Mouse (Mus musculus) midbrain, embryonic 10.5 days (tissue): ENCODE data around the gene Retreg1. TPM values are rescaled to one million over a fixed set of nuclear protein-coding genes. Genes with fewer than 3 reads are reported as not detected.

Experiments used
- DNase-seq: peaks from one replicate; pipeline ENCODE4 v3.0.0-alpha.2; 2017; ENCODE audit warnings: low spot score
- H3K27ac ChIP-seq: fragments of 300-500 bp; sonication (generic); replicated peaks from 2 replicates; pipeline ENCODE4 v1.5.1; 2016; ENCODE audit warnings: mild to moderate bottlenecking
- H3K27me3 ChIP-seq: fragments of 300-500 bp; sonication (generic); 2 replicates; pipeline ENCODE4 v1.6.1; 2016; ENCODE audit warnings: low read depth, mild to moderate bottlenecking; ENCODE audit not compliant: poor library complexity, severe bottlenecking
- H3K36me3 ChIP-seq: fragments of 300-500 bp; sonication (generic); 2 replicates; pipeline ENCODE4 v1.6.1; 2016; ENCODE audit warnings: mild to moderate bottlenecking, moderate library complexity
- H3K4me1 ChIP-seq: fragments of 300-500 bp; sonication (generic); 2 replicates; pipeline ENCODE4 v1.6.1; 2016
- H3K4me3 ChIP-seq: fragments of 300-500 bp; sonication (generic); 2 replicates; pipeline ENCODE4 v1.5.1; 2016; ENCODE audit warnings: mild to moderate bottlenecking, moderate library complexity
- H3K9me3 ChIP-seq: fragments of 300-500 bp; sonication (generic); replicated peaks from 2 replicates; pipeline ENCODE4 v1.6.1; 2016; ENCODE audit warnings: mild to moderate bottlenecking
- WGBS: fragments of 180-500 bp; shearing (Covaris S2); methylation state at CpG from one replicate; pipeline ENCODE4 v1.1.7; 2016; 5-methylcytosine and 5-hydroxymethylcytosine counted together
- polyA plus RNA-seq: library from polyadenylated mRNA; unstranded; fragments of >200 nt; fragmentation: Nextera tagmentation; extraction: Ambion mirVana; gene quantifications from 2 replicates; pipeline ENCODE4 v1.2.1, GENCODE M21; 2016

Retreg1 gene
- polyA plus RNA-seq, 1 experiment from 2014 or later = 1.9 TPM

GRCm38 (mm10) chr15:25947383-25947782 lies 104.4 kb downstream of the Retreg1 start:
- Histone ChIP-seq H3K4me1 (0 out of 2 replicates have a peak, but pooled peaks cover 3% of the 10 kb centered on the region), H3K9me3 (no peaks in the 10 kb centered on the region), H3K4me3 (no peak overlapping the region), H3K27ac (no peak overlapping the region), H3K36me3 (no peaks in the 10 kb centered on the region), H3K27me3 (no peaks in the 10 kb centered on the region)
- DNase-seq = no peak
- WGBS = 81% methylated on average over 8 of the region's 8 CpGs

- H3K9me3 ChIP-seq = no peaks in the 10 kb centered on the region
- H3K27ac ChIP-seq = no peak overlapping the region
- 89% methylated on average over 26 of the region's 26 CpGs for WGBS
- 0 out of 2 replicates have a peak, but pooled peaks cover 3% of the 10 kb centered on the region for H3K4me1 ChIP-seq
- DNase-seq = no peak
- H3K27me3 ChIP-seq = no peaks in the 10 kb centered on the region
- H3K36me3 ChIP-seq = no peaks in the 10 kb centered on the region
- no peak overlapping the region for H3K4me3 ChIP-seq
Measured at GRCm38 (mm10) chr15:25948257-25949223, 105.6 kb downstream of the Retreg1 start.

GRCm38 (mm10) chr15:25949696-25950095 lies 106.7 kb downstream of the Retreg1 start:
- WGBS = 90% methylated on average over 9 of the region's 9 CpGs
- no peak for DNase-seq
- Histone ChIP-seq H3K4me3 (no peak overlapping the region), H3K9me3 (no peaks in the 10 kb centered on the region), H3K4me1 (0 out of 2 replicates have a peak, but pooled peaks cover 3% of the 10 kb centered on the region), H3K27me3 (no peaks in the 10 kb centered on the region), H3K36me3 (no peaks in the 10 kb centered on the region), H3K27ac (no peak overlapping the region)

GRCm38 (mm10) chr15:25950584-25950983 lies 107.6 kb downstream of the Retreg1 start:
- 0 out of 2 replicates have a peak, but pooled peaks cover 3% of the 10 kb centered on the region for H3K4me1 ChIP-seq
- no peak overlapping the region for H3K27ac ChIP-seq
- H3K36me3 ChIP-seq = no peaks in the 10 kb centered on the region
- no peak for DNase-seq
- no peak overlapping the region for H3K4me3 ChIP-seq
- whole genome bisulfite sequencing = 91% methylated on average over 5 of the region's 5 CpGs
- no peaks in the 10 kb centered on the region for H3K27me3 ChIP-seq
- H3K9me3 ChIP-seq = no peaks in the 10 kb centered on the region

- WGBS = 83% methylated on average over 4 of the region's 4 CpGs
- no peak overlapping the region for H3K27ac ChIP-seq
Measured at GRCm38 (mm10) chr15:25951037-25951436, 108.1 kb downstream of the Retreg1 start.

GRCm38 (mm10) chr15:25956001-25956400 lies 113.0 kb downstream of the Retreg1 start:
- no peak overlapping the region for H3K4me3 ChIP-seq
- peaks cover 4% of the 10 kb centered on the region for H3K4me1 ChIP-seq
- no peak for DNase-seq
- no peaks in the 10 kb centered on the region for H3K36me3 ChIP-seq
- no peaks in the 10 kb centered on the region for H3K27me3 ChIP-seq
- H3K9me3 ChIP-seq = no peaks in the 10 kb centered on the region
- no peak overlapping the region for H3K27ac ChIP-seq
- WGBS = 81% methylated on average over 5 of the region's 5 CpGs

More at GRCm38 (mm10) chr15:25951037-25951436, 108.1 kb downstream of the Retreg1 start:
- Histone ChIP-seq H3K36me3 (no peaks in the 10 kb centered on the region), H3K9me3 (no peaks in the 10 kb centered on the region), H3K4me3 (no peak overlapping the region), H3K27me3 (no peaks in the 10 kb centered on the region), H3K4me1 (0 out of 2 replicates have a peak, but pooled peaks cover 3% of the 10 kb centered on the region)
- no peak for DNase-seq

GRCm38 (mm10) chr15:25956422-25957117 lies 113.6 kb downstream of the Retreg1 start:
- DNase-seq = no peak
- Histone ChIP-seq H3K27me3 (no peaks in the 10 kb centered on the region), H3K4me3 (no peak overlapping the region), H3K4me1 (peaks cover 4% of the 10 kb centered on the region), H3K36me3 (no peaks in the 10 kb centered on the region), H3K27ac (no peak overlapping the region), H3K9me3 (no peaks in the 10 kb centered on the region)
- 58% methylated on average over 11 of the region's 11 CpGs for WGBS

- Histone ChIP-seq H3K4me3 (no peak overlapping the region), H3K36me3 (no peaks in the 10 kb centered on the region), H3K9me3 (no peaks in the 10 kb centered on the region), H3K27ac (no peak overlapping the region), H3K27me3 (no peaks in the 10 kb centered on the region), H3K4me1 (peaks cover 4% of the 10 kb centered on the region)
- WGBS = 90% methylated on average over 10 of the region's 10 CpGs
- no peak for DNase-seq
Measured at GRCm38 (mm10) chr15:25957651-25958050, 114.7 kb downstream of the Retreg1 start.

GRCm38 (mm10) chr15:25959375-25959774 lies 116.4 kb downstream of the Retreg1 start:
- Histone ChIP-seq H3K27me3 (no peaks in the 10 kb centered on the region), H3K36me3 (no peaks in the 10 kb centered on the region), H3K9me3 (no peaks in the 10 kb centered on the region), H3K4me3 (no peak overlapping the region), H3K27ac (no peak overlapping the region), H3K4me1 (peaks cover 4% of the 10 kb centered on the region)
- WGBS = 42% methylated on average over 5 of the region's 5 CpGs
- DNase-seq = no peak

- DNase-seq = no peak
- Histone ChIP-seq H3K4me3 (no peak overlapping the region), H3K27me3 (no peaks in the 10 kb centered on the region), H3K27ac (no peak overlapping the region), H3K9me3 (no peaks in the 10 kb centered on the region), H3K36me3 (no peaks in the 10 kb centered on the region), H3K4me1 (peaks cover 4% of the 10 kb centered on the region)
- WGBS = 86% methylated on average over 5 of the region's 5 CpGs
Measured at GRCm38 (mm10) chr15:25960231-25960630, 117.3 kb downstream of the Retreg1 start.

GRCm38 (mm10) chr15:25966220-25966774 lies 123.3 kb downstream of the Retreg1 start:
- Histone ChIP-seq H3K4me1 (no peaks in the 10 kb centered on the region), H3K36me3 (no peaks in the 10 kb centered on the region), H3K27me3 (no peaks in the 10 kb centered on the region), H3K9me3 (no peaks in the 10 kb centered on the region), H3K4me3 (no peak overlapping the region), H3K27ac (no peak overlapping the region)
- 84% methylated on average over 6 of the region's 6 CpGs for WGBS
- DNase-seq = no peak

- Histone ChIP-seq H3K27ac (no peak overlapping the region), H3K36me3 (no peaks in the 10 kb centered on the region), H3K4me3 (no peak overlapping the region), H3K27me3 (no peaks in the 10 kb centered on the region), H3K4me1 (no peaks in the 10 kb centered on the region), H3K9me3 (no peaks in the 10 kb centered on the region)
- whole genome bisulfite sequencing = 93% methylated on average over 9 of the region's 9 CpGs
- no peak for DNase-seq
Measured at GRCm38 (mm10) chr15:25971596-25971995, 128.6 kb downstream of the Retreg1 start.
